Mouse (Mus musculus): Measurements from ENCODE around the gene Rspry1. TPM values are rescaled to one million over a fixed set of nuclear protein-coding genes. Genes with fewer than 3 reads are reported as not detected.

Rspry1 gene
- polyA plus RNA-seq (2014; fragmentation: Illumina TruSeq; extraction: RNeasy Lipid Tissue Mini Kit (QIAGEN cat#74804); ENCODE audit: insufficient read depth, low read depth, low replicate concordance), result 6.9 TPM

GRCm38 (mm10) chr8:94601607-94602385, at the start of gene Rspry1, which contains the start of gene Fam192a:
TSS of gene Rspry1 (plus strand) at chr8:94601937.
TSS of gene Fam192a (minus strand) at chr8:94601997.

GRCm38 (mm10) chr8:94666456-94667308, 64.9 kb downstream of the Rspry1 start, which contains the start of gene Arl2bp:
TSS of gene Arl2bp (plus strand) at chr8:94666600.

GRCm38 (mm10) chr8:94695994-94696384, 94.3 kb downstream of the Rspry1 start, which contains the start of gene Pllp:
TSS of gene Pllp (minus strand) at chr8:94696278.

Other genes with a start within 250 kb of the Rspry1 start
- 131 TPM for gene Herpud1, start 215.5 kb upstream of the Rspry1 start, polyA plus RNA-seq (2014; fragmentation: Illumina TruSeq; extraction: RNeasy Lipid Tissue Mini Kit (QIAGEN cat#74804); ENCODE audit: insufficient read depth, low read depth, low replicate concordance)
- gene Nlrc5, start 167.6 kb upstream of the Rspry1 start, polyA plus RNA-seq (2014; fragmentation: Illumina TruSeq; extraction: RNeasy Lipid Tissue Mini Kit (QIAGEN cat#74804); ENCODE audit: insufficient read depth, low read depth, low replicate concordance), result 7.0 TPM
- 6.0 TPM for gene Cpne2, start 68.9 kb upstream of the Rspry1 start, polyA plus RNA-seq (2014; fragmentation: Illumina TruSeq; extraction: RNeasy Lipid Tissue Mini Kit (QIAGEN cat#74804); ENCODE audit: insufficient read depth, low read depth, low replicate concordance)
- gene Fam192a, start 60 bp downstream of the Rspry1 start, polyA plus RNA-seq (2014; fragmentation: Illumina TruSeq; extraction: RNeasy Lipid Tissue Mini Kit (QIAGEN cat#74804); ENCODE audit: insufficient read depth, low read depth, low replicate concordance), result 19.3 TPM
- 94.7 TPM for gene Arl2bp, start 64.7 kb downstream of the Rspry1 start, polyA plus RNA-seq (2014; fragmentation: Illumina TruSeq; extraction: RNeasy Lipid Tissue Mini Kit (QIAGEN cat#74804); ENCODE audit: insufficient read depth, low read depth, low replicate concordance)
- 60.3 TPM for gene Pllp, start 94.3 kb downstream of the Rspry1 start, polyA plus RNA-seq (2014; fragmentation: Illumina TruSeq; extraction: RNeasy Lipid Tissue Mini Kit (QIAGEN cat#74804); ENCODE audit: insufficient read depth, low read depth, low replicate concordance)
- gene Ccl22, start 143.7 kb downstream of the Rspry1 start, polyA plus RNA-seq (2014; fragmentation: Illumina TruSeq; extraction: RNeasy Lipid Tissue Mini Kit (QIAGEN cat#74804); ENCODE audit: insufficient read depth, low read depth, low replicate concordance), result 5.5 TPM
- 18.1 TPM for gene Cx3cl1, start 170.1 kb downstream of the Rspry1 start, polyA plus RNA-seq (2014; fragmentation: Illumina TruSeq; extraction: RNeasy Lipid Tissue Mini Kit (QIAGEN cat#74804); ENCODE audit: insufficient read depth, low read depth, low replicate concordance)
- gene Ccl17, start 208.5 kb downstream of the Rspry1 start, polyA plus RNA-seq (2014; fragmentation: Illumina TruSeq; extraction: RNeasy Lipid Tissue Mini Kit (QIAGEN cat#74804); ENCODE audit: insufficient read depth, low read depth, low replicate concordance), result 29.6 TPM
- gene Coq9, start 236.4 kb downstream of the Rspry1 start, polyA plus RNA-seq (2014; fragmentation: Illumina TruSeq; extraction: RNeasy Lipid Tissue Mini Kit (QIAGEN cat#74804); ENCODE audit: insufficient read depth, low read depth, low replicate concordance), result 32.7 TPM
- gene Ciapin1, start 236.4 kb downstream of the Rspry1 start, polyA plus RNA-seq (2014; fragmentation: Illumina TruSeq; extraction: RNeasy Lipid Tissue Mini Kit (QIAGEN cat#74804); ENCODE audit: insufficient read depth, low read depth, low replicate concordance), result 22.1 TPM

Measured in lung, adult 10 weeks (tissue).